Mouse (Mus musculus): ENCODE results near the gene Anxa6. TPM values are rescaled to one million over a fixed set of nuclear protein-coding genes. Genes with fewer than 3 reads are reported as not detected.

Anxa6 gene
- total and polyA plus RNA-seq, 3 experiments: 47.0 to 49.4 TPM; not detected in 1

DNA sequence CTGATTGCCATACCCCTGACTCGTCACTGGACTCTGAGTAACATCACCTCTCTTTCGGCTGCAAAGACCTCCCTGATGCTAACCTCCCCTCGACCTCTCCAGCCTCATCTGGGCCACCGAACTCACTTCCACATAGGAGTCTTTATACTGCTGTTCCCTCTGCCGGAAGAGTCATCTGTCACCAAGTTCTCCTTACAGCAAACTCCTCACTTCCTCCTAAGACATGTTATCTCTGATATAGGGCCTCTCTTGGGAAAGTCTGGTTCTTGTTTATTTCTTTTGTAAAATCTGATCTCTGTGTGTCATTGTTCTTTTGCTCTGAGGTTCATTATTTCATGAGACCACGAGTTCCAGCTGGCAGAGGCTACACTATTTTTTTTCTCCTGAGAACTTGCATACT, 25.0 kb downstream of the Anxa6 start:
- peaks cover 10 to 16% of the 10 kb centered on the region in 2 experiments for H3K4me1 ChIP-seq (ENCODE audit: control insufficient read depth in 1 of 2, insufficient read depth in 2 of 2, low read length in 2 of 2)
- 0 out of 2 replicates have a peak overlapping the region, but pooled peaks have one; percentile 28 for H3K27ac ChIP-seq (ENCODE audit: control insufficient read depth, low read depth, low read length)
- H3K9me3 ChIP-seq (replicated peaks; ENCODE audit: insufficient read depth, low read length): no peaks in the 10 kb centered on the region
- peaks cover 0 to 12% of the 10 kb centered on the region in 2 experiments; a peak in 2 of 4 replicates for H3K36me3 ChIP-seq (ENCODE audit: control insufficient read depth in 1 of 2, insufficient read depth in 2 of 2, low read length in 2 of 2)
- no peaks in the 10 kb centered on the region for H3K27me3 ChIP-seq (ENCODE audit: control insufficient read depth in 1 of 2, insufficient read depth in 2 of 2, low read length in 2 of 2)
- H3K4me3 ChIP-seq (ENCODE audit: control insufficient read depth in 1 of 2, insufficient read depth in 1 of 2, low read depth in 2 of 2, low read length in 2 of 2): no peak overlapping the region
- H3K79me2 ChIP-seq (ENCODE audit: control insufficient read depth, insufficient read depth, low read length, poor library complexity): no peaks in the 10 kb centered on the region
- H3K9ac ChIP-seq (ENCODE audit: control insufficient read depth, low read depth, low read length, poor library complexity, severe bottlenecking): no peak overlapping the region
- peak; percentile 82 for DNase-seq (ENCODE audit: low read depth, low spot score)
- TF ChIP-seq ZMIZ1 (IDR thresholded peaks at IDR 0.05; ENCODE audit: low read depth, low read length) (no peak), TBP (IDR thresholded peaks at IDR 0.05; ENCODE audit: low read depth, low read length) (no peak), POLR2A (IDR thresholded peaks at IDR 0.05; ENCODE audit: control insufficient read depth in 1 of 2, insufficient read depth in 1 of 2, low read depth in 1 of 2, low read length in 2 of 2, poor library complexity in 1 of 2) (no peak), ETS1 (IDR thresholded peaks at IDR 0.05; ENCODE audit: low read depth, low read length) (peak; percentile 74), NELFE (IDR thresholded peaks at IDR 0.05; ENCODE audit: low read depth, low read length) (no peak), RCOR1 (IDR thresholded peaks at IDR 0.05; ENCODE audit: low read depth, low read length) (peak; percentile 80), KAT2A (conservative IDR thresholded peaks at IDR 0.05; ENCODE audit: low read depth, low read length) (no peak), ELF1 (IDR thresholded peaks at IDR 0.05; ENCODE audit: low read depth, low read length) (peak; percentile 33; the same call in 1 of the 2 replicates), USF1 (IDR thresholded peaks at IDR 0.05; ENCODE audit: low read depth, low read length) (no peak), CHD2 (IDR thresholded peaks at IDR 0.05; ENCODE audit: low read length) (no peak), MXI1 (IDR thresholded peaks at IDR 0.05; ENCODE audit: low read depth, low read length) (no peak; the same call in 1 of the 2 replicates), SIN3A (IDR thresholded peaks at IDR 0.05; ENCODE audit: low read length) (peak; percentile 78), MYC (IDR thresholded peaks at IDR 0.05; ENCODE audit: low read depth, low read length) (0 out of 2 replicates have a peak, but pooled peaks have one; percentile 36), EP300 (IDR thresholded peaks at IDR 0.05; ENCODE audit: low read depth in 1 of 2, low read length in 2 of 2) (peak; percentile 57 to 76; a peak in 3 of 4 replicates), ZNF384 (IDR thresholded peaks at IDR 0.05; ENCODE audit: low read depth, low read length) (peak; percentile 46), E2F4 (IDR thresholded peaks at IDR 0.05; ENCODE audit: borderline replicate concordance, low read depth, low read length) (no peak), ZKSCAN1 (IDR thresholded peaks at IDR 0.05; ENCODE audit: low read depth, low read length) (no peak), GABPA (IDR thresholded peaks at IDR 0.05; ENCODE audit: low read depth, low read length) (no peak), MAX (IDR thresholded peaks at IDR 0.05; ENCODE audit: low read length) (0 out of 2 replicates have a peak, but pooled peaks have one; percentile 7), ZC3H11A (IDR thresholded peaks at IDR 0.05; ENCODE audit: low read depth, low read length) (no peak), TAL1 (IDR thresholded peaks at IDR 0.05; ENCODE audit: low read length) (0 out of 2 replicates have a peak, but pooled peaks have one; percentile 15), JUND (IDR thresholded peaks at IDR 0.05; ENCODE audit: low read depth, low read length) (no peak), NRF1 (IDR thresholded peaks at IDR 0.05; ENCODE audit: insufficient read depth, low read depth, low read length, poor library complexity, severe bottlenecking) (no peak), CHD1 (IDR thresholded peaks at IDR 0.05; ENCODE audit: low read depth, low read length) (no peak), GATA1 (IDR thresholded peaks at IDR 0.05; ENCODE audit: low read depth, low read length) (peak; percentile 81), SMC3 (IDR thresholded peaks at IDR 0.05; ENCODE audit: low read depth, low read length) (no peak), BHLHE40 (IDR thresholded peaks at IDR 0.05; ENCODE audit: borderline replicate concordance, low read depth, low read length) (no peak), USF2 (IDR thresholded peaks at IDR 0.05; ENCODE audit: borderline replicate concordance in 1 of 2, insufficient read depth in 1 of 2, low read depth in 1 of 2, low read length in 2 of 2) (no peak), RAD21 (IDR thresholded peaks at IDR 0.05; ENCODE audit: low read depth, low read length) (no peak), CTCF (IDR thresholded peaks at IDR 0.05 in 2 of 3, conservative IDR thresholded peaks at IDR 0.05 in 1 of 3; ENCODE audit: control insufficient read depth in 1 of 3, insufficient read depth in 1 of 3, low read depth in 2 of 3, low read length in 3 of 3, poor library complexity in 1 of 3, severe bottlenecking in 1 of 3) (no peak), MAZ (IDR thresholded peaks at IDR 0.05; ENCODE audit: low read depth, low read length) (no peak), MYB (IDR thresholded peaks at IDR 0.05; ENCODE audit: low read depth, low read length) (no peak), MAFK (IDR thresholded peaks at IDR 0.05; ENCODE audit: borderline replicate concordance, low read depth, low read length) (no peak), TCF12 (IDR thresholded peaks at IDR 0.05; ENCODE audit: low read depth, low read length) (no peak), MEF2A (IDR thresholded peaks at IDR 0.05; ENCODE audit: extremely low read depth, insufficient replicate concordance, low read depth, low read length, poor library complexity, severe bottlenecking) (no peak), POLR2AphosphoS2 (IDR thresholded peaks at IDR 0.05; ENCODE audit: low read length) (no peak), HCFC1 (IDR thresholded peaks at IDR 0.05; ENCODE audit: low read depth, low read length) (no peak), POLR2AphosphoS5 (IDR thresholded peaks at IDR 0.05; ENCODE audit: borderline replicate concordance, low read depth, low read length) (no peak)
